Mouse (Mus musculus): ENCODE results near the gene Ndufv2. TPM values are rescaled to one million over a fixed set of nuclear protein-coding genes. Genes with fewer than 3 reads are reported as not detected.

The Ndufv2 gene
- polyA plus RNA-seq, 1 experiment = 11.1 TPM

- Histone ChIP-seq H3K4me3 (replicated peaks) (peak overlapping the region; percentile 65), H3K4me1 (ENCODE audit: control insufficient read depth) (peaks cover 42% of the 10 kb centered on the region), H3K9me3 (ENCODE audit: control insufficient read depth, low read length) (no peaks in the 10 kb centered on the region), H3K36me3 (ENCODE audit: control insufficient read depth) (peaks cover 37% of the 10 kb centered on the region), H3K27me3 (ENCODE audit: control insufficient read depth) (no peaks in the 10 kb centered on the region)
- TF ChIP-seq GATA1 (IDR thresholded peaks at IDR 0.05; ENCODE audit: low read length) (no peak), TAL1 (IDR thresholded peaks at IDR 0.05; ENCODE audit: low read length) (no peak)
Observed at GRCm38 (mm10) chr17:66112166-66112565, 10.8 kb upstream of the Ndufv2 start.

DNA sequence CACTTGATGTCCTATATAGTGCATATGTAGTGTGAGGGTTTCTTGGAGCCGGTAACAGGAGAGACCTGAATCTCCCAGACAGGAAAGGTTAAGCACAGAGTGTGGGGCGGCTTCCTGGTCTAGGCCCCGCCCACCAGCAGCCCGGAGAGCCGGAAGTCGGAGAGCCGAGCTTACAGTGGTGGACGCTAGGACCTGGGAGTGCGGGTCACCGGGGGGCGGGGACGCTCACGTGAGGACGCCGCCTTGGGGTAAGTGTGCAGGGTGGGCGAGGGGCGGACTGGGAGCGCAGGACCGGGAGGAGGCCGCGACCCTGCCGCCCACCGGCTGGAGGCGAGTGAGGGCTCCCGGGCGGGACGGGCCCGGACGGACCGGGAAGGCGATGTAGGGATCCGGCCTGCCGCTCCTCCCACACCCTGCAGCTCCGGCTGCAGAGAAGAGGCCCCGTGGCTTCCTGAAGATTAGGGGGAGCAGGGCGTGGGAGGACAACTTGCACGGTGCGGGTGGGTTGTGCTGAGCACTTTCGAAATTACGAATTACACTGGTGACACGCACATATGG is 10.1 kb upstream of the Ndufv2 start, which contains the start of gene Washc1:
Gene Washc1, plus strand, starts transcription at position 144 of the 558 bp plus-strand sequence.
- no peak for TF ChIP-seq TAL1 (IDR thresholded peaks at IDR 0.05; ENCODE audit: low read length)
- TF ChIP-seq GATA1 (IDR thresholded peaks at IDR 0.05; ENCODE audit: low read length) = no peak
- Histone ChIP-seq H3K4me3 (replicated peaks) (peak within 1 kb of the TSS; percentile 65), H3K27me3 (ENCODE audit: control insufficient read depth) (no peaks in the 10 kb centered on the region), H3K9me3 (ENCODE audit: control insufficient read depth, low read length) (no peaks in the 10 kb centered on the region), H3K36me3 (ENCODE audit: control insufficient read depth) (peaks cover 30% of the 10 kb centered on the region), H3K4me1 (ENCODE audit: control insufficient read depth) (peaks cover 47% of the 10 kb centered on the region)

DNA sequence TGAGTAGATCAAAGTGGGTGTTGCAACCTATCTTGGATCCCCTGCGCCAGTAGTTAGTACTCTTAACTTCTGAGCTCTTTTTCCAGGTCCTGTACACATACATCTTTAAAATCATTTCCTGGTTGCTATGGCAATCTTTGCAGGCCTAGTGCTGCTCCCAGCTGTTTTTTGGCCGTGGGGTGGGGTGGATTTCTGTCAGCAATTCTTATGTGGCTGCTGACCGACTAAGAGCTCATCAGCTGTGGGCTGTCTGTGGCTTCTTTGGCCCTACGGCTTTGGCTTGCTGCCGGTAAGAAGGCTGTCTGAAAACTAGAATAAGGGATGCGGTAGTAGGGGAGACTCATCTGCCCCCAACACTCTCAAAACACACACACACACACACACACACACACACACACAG is 9.4 kb upstream of the Ndufv2 start:
- H3K36me3 ChIP-seq (ENCODE audit: control insufficient read depth) = peaks cover 23% of the 10 kb centered on the region
- H3K4me3 ChIP-seq (replicated peaks) = peak overlapping the region; percentile 65
- TF ChIP-seq GATA1 (IDR thresholded peaks at IDR 0.05; ENCODE audit: low read length) (no peak), TAL1 (IDR thresholded peaks at IDR 0.05; ENCODE audit: low read length) (no peak)
- H3K4me1 ChIP-seq (ENCODE audit: control insufficient read depth) = peaks cover 47% of the 10 kb centered on the region
- no peaks in the 10 kb centered on the region for H3K27me3 ChIP-seq (ENCODE audit: control insufficient read depth)
- no peaks in the 10 kb centered on the region for H3K9me3 ChIP-seq (ENCODE audit: control insufficient read depth, low read length)

DNA sequence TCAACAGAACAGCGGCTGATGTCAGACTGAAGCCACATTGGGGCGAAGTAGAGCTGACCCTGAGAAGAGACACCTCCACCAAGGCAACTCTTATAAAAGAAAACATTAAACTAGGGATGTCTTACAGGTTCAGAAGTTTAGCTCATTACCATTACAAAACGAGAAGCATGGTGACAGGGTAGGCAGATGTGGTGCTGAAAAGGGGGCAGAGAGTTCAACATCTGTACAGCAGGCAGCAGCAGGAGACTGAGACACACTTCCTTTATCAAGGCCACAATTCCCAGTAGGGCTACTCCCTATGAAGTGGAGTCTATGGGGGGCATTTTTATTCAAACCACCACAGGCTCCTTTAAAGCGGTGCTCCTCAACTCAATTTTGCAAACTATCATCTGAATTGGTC is 6.8 kb upstream of the Ndufv2 start:
- Histone ChIP-seq H3K9me3 (ENCODE audit: control insufficient read depth, low read length) (no peaks in the 10 kb centered on the region), H3K4me3 (replicated peaks) (no peak overlapping the region), H3K36me3 (ENCODE audit: control insufficient read depth) (no peaks in the 10 kb centered on the region), H3K4me1 (ENCODE audit: control insufficient read depth) (peaks cover 57% of the 10 kb centered on the region), H3K27me3 (ENCODE audit: control insufficient read depth) (no peaks in the 10 kb centered on the region)
- TF ChIP-seq TAL1 (IDR thresholded peaks at IDR 0.05; ENCODE audit: low read length) (no peak), GATA1 (IDR thresholded peaks at IDR 0.05; ENCODE audit: low read length) (no peak)

DNA sequence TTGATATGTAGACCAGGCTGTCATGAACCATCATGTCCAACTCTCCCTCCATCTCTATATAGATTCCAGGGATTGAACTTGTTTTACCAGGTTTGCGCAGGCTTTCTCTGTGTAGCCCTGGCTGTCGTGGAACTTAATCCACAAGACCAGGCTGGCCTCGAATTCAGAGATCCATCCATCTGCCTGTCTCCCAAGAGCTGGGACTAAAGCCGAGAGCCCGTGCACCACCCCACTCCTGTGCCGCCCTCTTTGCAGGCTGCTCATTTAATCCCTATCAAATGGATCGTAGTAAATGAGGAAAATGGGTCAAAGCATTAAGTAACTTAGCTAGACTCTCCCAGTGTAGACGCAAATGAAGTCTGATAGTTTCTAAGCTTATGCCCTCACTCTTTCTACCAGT is 6.1 kb upstream of the Ndufv2 start:
- TF ChIP-seq GATA1 (IDR thresholded peaks at IDR 0.05; ENCODE audit: low read length) = no peak
- TF ChIP-seq TAL1 (IDR thresholded peaks at IDR 0.05; ENCODE audit: low read length) = no peak
- Histone ChIP-seq H3K27me3 (ENCODE audit: control insufficient read depth) (no peaks in the 10 kb centered on the region), H3K9me3 (ENCODE audit: control insufficient read depth, low read length) (no peaks in the 10 kb centered on the region), H3K4me1 (ENCODE audit: control insufficient read depth) (peaks cover 55% of the 10 kb centered on the region), H3K36me3 (ENCODE audit: control insufficient read depth) (no peaks in the 10 kb centered on the region), H3K4me3 (replicated peaks) (no peak overlapping the region)

GRCm38 (mm10) chr17:66106601-66107267 is 5.4 kb upstream of the Ndufv2 start:
- no peaks in the 10 kb centered on the region for H3K36me3 ChIP-seq (ENCODE audit: control insufficient read depth)
- H3K9me3 ChIP-seq (ENCODE audit: control insufficient read depth, low read length) = no peaks in the 10 kb centered on the region
- H3K4me1 ChIP-seq (ENCODE audit: control insufficient read depth) = peaks cover 55% of the 10 kb centered on the region
- TF ChIP-seq GATA1 (IDR thresholded peaks at IDR 0.05; ENCODE audit: low read length) (0 out of 2 replicates have a peak, but pooled peaks have one; percentile 31), TAL1 (IDR thresholded peaks at IDR 0.05; ENCODE audit: low read length) (no peak)
- H3K4me3 ChIP-seq (replicated peaks) = no peak overlapping the region
- H3K27me3 ChIP-seq (ENCODE audit: control insufficient read depth) = no peaks in the 10 kb centered on the region

DNA sequence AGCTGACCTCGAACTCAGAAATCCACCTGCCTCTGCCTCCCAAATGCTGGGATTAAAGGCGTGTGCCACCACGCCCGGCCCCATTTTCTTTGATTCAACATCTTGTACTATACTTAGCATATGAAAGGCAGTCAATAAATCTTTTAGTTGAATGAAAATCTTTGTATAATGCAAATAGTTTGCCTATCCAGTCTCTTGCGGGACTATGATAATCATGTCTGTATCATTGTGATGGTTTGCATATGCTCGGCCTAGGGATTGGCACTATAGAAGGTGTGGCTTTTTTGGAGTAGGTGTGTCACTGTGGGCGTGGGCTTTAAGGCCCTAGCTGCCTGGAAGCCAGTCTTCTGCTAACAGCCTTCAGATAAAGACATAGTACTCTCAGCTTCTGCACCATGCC is 2.7 kb upstream of the Ndufv2 start:
- no peaks in the 10 kb centered on the region for H3K27me3 ChIP-seq (ENCODE audit: control insufficient read depth)
- H3K9me3 ChIP-seq (ENCODE audit: control insufficient read depth, low read length) = no peaks in the 10 kb centered on the region
- peaks cover 48% of the 10 kb centered on the region for H3K4me1 ChIP-seq (ENCODE audit: control insufficient read depth)
- TF ChIP-seq GATA1 (IDR thresholded peaks at IDR 0.05; ENCODE audit: low read length) (no peak), TAL1 (IDR thresholded peaks at IDR 0.05; ENCODE audit: low read length) (no peak)
- H3K4me3 ChIP-seq (replicated peaks) = no peak overlapping the region
- H3K36me3 ChIP-seq (ENCODE audit: control insufficient read depth) = no peaks in the 10 kb centered on the region; the same call in 1 of the 2 replicates

- peaks cover 42% of the 10 kb centered on the region for H3K4me1 ChIP-seq (ENCODE audit: control insufficient read depth)
- H3K36me3 ChIP-seq (ENCODE audit: control insufficient read depth) = peaks cover 16% of the 10 kb centered on the region
- no peaks in the 10 kb centered on the region for H3K27me3 ChIP-seq (ENCODE audit: control insufficient read depth)
- TF ChIP-seq TAL1 (IDR thresholded peaks at IDR 0.05; ENCODE audit: low read length) = no peak
- no peak for TF ChIP-seq GATA1 (IDR thresholded peaks at IDR 0.05; ENCODE audit: low read length)
- peak overlapping the region; percentile 85 for H3K4me3 ChIP-seq (replicated peaks)
- no peaks in the 10 kb centered on the region for H3K9me3 ChIP-seq (ENCODE audit: control insufficient read depth, low read length)
Observed at GRCm38 (mm10) chr17:66100566-66101379, 586 bp downstream of the Ndufv2 start.

DNA sequence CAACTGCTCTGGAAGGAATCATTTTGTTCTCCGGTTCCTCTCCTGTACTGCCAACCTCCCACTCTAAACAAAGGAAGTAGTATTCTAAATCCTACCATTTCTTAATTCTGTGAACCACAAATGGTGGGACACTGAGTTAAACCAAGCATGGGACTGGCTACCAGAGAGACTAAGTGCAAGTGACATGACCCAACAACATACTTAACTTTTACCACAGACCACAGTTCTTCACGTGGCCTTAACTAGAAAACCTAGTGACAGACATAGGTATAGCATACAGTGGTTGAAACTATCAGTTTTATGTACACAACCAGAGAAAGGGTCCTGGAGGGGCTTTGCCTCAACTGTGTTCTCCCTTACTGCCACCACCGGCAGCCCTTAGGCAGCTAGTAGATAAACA is 8.7 kb downstream of the Ndufv2 start:
- Histone ChIP-seq H3K4me3 (replicated peaks) (no peak overlapping the region), H3K9me3 (ENCODE audit: control insufficient read depth, low read length) (no peaks in the 10 kb centered on the region), H3K4me1 (ENCODE audit: control insufficient read depth) (peaks cover 3% of the 10 kb centered on the region), H3K27me3 (ENCODE audit: control insufficient read depth) (no peaks in the 10 kb centered on the region), H3K36me3 (ENCODE audit: control insufficient read depth) (peaks cover 60% of the 10 kb centered on the region)
- TF ChIP-seq TAL1 (IDR thresholded peaks at IDR 0.05; ENCODE audit: low read length) = no peak
- no peak for TF ChIP-seq GATA1 (IDR thresholded peaks at IDR 0.05; ENCODE audit: low read length)

Data from erythroblast, embryonic 14.5 days (primary cell).